Mouse (Mus musculus): Measurements from ENCODE around the gene Atp11a.
A peak's percentile ranks its signal among the peaks of the same experiment; 100 is the strongest.

The Atp11a gene

GRCm38 (mm10) chr8:12822892-12823291 is 66.1 kb downstream of the Atp11a start:
- DNase-seq = no peak

GRCm38 (mm10) chr8:12824562-12824961 is 67.7 kb downstream of the Atp11a start:
- DNase-seq = no peak

- DNase-seq = no peak
Observed at GRCm38 (mm10) chr8:12825236-12825635, 68.4 kb downstream of the Atp11a start.

GRCm38 (mm10) chr8:12825686-12826237 is 68.9 kb downstream of the Atp11a start:
- no peak for DNase-seq

GRCm38 (mm10) chr8:12827124-12827523 is 70.3 kb downstream of the Atp11a start:
- no peak for DNase-seq

- DNase-seq = no peak
Observed at GRCm38 (mm10) chr8:12828298-12828697, 71.5 kb downstream of the Atp11a start.

GRCm38 (mm10) chr8:12829381-12829780 is 72.6 kb downstream of the Atp11a start:
- no peak for DNase-seq

GRCm38 (mm10) chr8:12831659-12832589 is 75.1 kb downstream of the Atp11a start:
- DNase-seq = no peak

- DNase-seq = no peak
Observed at GRCm38 (mm10) chr8:12833616-12834015, 76.8 kb downstream of the Atp11a start.

- no peak for DNase-seq
Observed at GRCm38 (mm10) chr8:12840834-12841233, 84.0 kb downstream of the Atp11a start.

- no peak for DNase-seq
Observed at GRCm38 (mm10) chr8:12842342-12842995, 85.7 kb downstream of the Atp11a start.

- no peak for DNase-seq
Observed at GRCm38 (mm10) chr8:12844347-12844950, 87.6 kb downstream of the Atp11a start.

GRCm38 (mm10) chr8:12846447-12846846 is 89.6 kb downstream of the Atp11a start:
- no peak for DNase-seq

- DNase-seq = no peak
Observed at GRCm38 (mm10) chr8:12851241-12851640, 94.4 kb downstream of the Atp11a start.

GRCm38 (mm10) chr8:12856038-12856437 is 99.2 kb downstream of the Atp11a start:
- DNase-seq = no peak

- no peak for DNase-seq
Observed at GRCm38 (mm10) chr8:12863061-12863460, 106.2 kb downstream of the Atp11a start.

GRCm38 (mm10) chr8:12863608-12864007 is 106.8 kb downstream of the Atp11a start:
- no peak for DNase-seq

GRCm38 (mm10) chr8:12865790-12866189 is 109.0 kb downstream of the Atp11a start:
- peak in 1 of 2 experiments; percentile 41 for DNase-seq

- no peak for DNase-seq
Observed at GRCm38 (mm10) chr8:12869661-12870060, 112.8 kb downstream of the Atp11a start.

GRCm38 (mm10) chr8:12870656-12871055 is 113.8 kb downstream of the Atp11a start:
- DNase-seq = no peak

- DNase-seq = no peak
Observed at GRCm38 (mm10) chr8:12871461-12871860, 114.6 kb downstream of the Atp11a start.

GRCm38 (mm10) chr8:12872983-12873356 is 116.2 kb downstream of the Atp11a start:
- no peak for DNase-seq

- DNase-seq = peak; percentile 72 to 87
Observed at GRCm38 (mm10) chr8:12873357-12874046, 116.7 kb downstream of the Atp11a start, which contains the start of gene Mcf2l. Mcf2l (plus strand) TSS chr8:12873806.
